Mouse (Mus musculus) urinary bladder, adult 18-20 months (tissue): Measurements from ENCODE around the gene Pcnx2.

ENCODE experiments used
- DNase-seq, 2 experiments: peaks; one replicate each; pipeline ENCODE4 v3.0.0; 2022; ENCODE audit warnings: low spot score in 2 of 2, mixed read lengths in 2 of 2

Gene Pcnx2

GRCm38 (mm10) chr8:125897868-125898788 lies at the start of gene Pcnx2:
Pcnx2 (minus strand) TSS chr8:125898317.
- DNase-seq = no peak

DNA sequence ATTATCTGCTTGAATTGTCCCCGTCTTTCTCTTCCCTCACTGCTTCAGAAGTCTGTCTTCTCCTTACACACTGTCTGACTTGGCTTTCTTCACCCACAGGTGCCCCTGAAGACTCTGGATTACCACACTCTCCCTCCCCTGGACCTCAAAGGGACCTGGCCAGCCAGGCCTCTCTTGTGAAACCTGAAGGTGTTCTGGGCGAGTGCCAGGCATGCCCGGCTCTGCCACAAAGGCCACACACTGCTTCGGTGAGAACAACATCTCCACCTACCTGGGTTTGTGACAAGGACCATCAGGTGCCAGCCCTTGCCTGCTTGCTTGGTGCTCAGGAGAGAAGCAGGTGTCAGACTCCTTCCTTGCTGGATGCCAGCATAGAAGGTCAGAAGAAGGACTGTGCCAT lies 46.4 kb upstream of the Pcnx2 start:
- no peak for DNase-seq

- DNase-seq = peak in 1 of 2 experiments; percentile 26
Measured at GRCm38 (mm10) chr8:125935649-125936048, 37.5 kb upstream of the Pcnx2 start.

GRCm38 (mm10) chr8:125931822-125932221 lies 33.7 kb upstream of the Pcnx2 start:
- DNase-seq = no peak

DNA sequence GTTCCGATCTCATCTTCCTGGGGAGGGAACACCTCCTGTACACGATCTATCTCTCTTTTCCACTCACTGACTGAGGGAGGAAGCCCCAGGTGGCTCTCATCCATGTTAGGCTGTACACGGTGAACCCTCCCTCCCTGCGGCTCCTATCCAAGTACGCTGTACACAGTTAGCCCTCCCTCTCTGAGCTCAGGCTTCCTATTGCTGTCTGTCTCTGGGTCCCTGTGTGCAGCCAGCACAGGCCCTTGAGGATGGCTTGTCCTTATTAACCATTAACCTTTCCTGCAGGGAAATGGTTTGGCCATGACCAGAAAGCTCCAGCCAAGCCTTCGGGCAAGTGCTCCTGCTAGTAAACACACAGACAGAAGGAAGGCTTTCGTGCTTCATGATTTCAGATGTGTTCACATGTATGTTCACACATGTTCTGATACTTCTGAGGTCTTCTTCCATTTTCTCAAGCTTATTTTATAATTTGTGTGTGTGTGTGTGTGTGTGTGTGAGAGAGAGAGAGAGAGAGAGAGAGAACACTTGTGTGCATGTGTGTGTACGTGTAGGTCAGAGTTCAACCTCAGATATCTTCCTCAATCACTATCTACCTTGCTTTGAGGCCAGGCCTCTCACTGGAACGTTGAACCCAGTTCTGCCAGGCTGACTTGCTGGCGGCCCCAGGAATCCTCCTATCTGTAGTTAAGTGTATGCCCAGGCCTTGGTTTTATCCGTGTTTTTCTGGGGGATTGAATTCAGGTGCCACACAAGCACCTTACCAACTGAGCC lies 32.3 kb upstream of the Pcnx2 start:
- no peak for DNase-seq

GRCm38 (mm10) chr8:125926636-125927035 lies 28.5 kb upstream of the Pcnx2 start:
- no peak for DNase-seq

DNA sequence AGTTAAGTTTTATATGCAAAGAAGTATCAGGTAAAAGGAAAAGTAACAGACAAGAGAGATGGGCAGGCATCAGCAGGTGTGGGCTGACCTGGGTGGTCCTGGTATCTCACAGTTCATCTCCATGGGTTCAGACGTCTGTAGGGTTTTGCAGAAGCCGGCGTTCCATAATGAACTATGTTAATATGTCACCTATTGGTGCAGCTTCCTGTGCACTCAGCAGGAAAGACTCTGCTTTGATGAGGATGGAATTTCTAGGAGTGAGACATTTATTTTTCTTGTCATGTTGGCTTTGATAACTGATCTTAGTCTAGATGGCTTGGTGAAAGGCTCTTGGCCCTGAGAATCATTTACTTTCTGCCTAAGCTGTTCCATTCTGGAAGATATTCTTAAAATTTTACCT lies 24.2 kb upstream of the Pcnx2 start:
- no peak for DNase-seq

- DNase-seq = no peak
Measured at GRCm38 (mm10) chr8:125920761-125921160, 22.6 kb upstream of the Pcnx2 start.

DNA sequence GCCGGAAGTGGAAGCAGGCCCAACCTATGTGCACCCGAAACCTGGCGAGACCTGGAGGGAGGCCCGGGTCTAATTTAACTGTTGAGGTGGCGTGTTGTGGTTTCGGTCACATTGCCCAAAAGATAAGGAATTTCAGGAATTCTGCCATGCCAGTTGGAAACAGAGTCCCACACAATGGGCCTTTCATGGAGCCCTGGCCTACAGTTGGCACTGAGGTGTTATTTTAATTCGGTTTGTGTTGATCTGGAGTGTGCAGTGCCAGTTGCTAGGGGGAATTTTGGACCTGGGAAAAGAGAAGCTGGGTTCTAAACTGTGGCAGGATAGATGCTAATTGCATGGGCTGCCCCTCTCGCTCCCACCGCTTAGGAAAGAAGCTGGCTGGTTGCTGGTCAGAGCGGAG lies 22.2 kb upstream of the Pcnx2 start:
- DNase-seq = no peak

GRCm38 (mm10) chr8:125919560-125919959 lies 21.4 kb upstream of the Pcnx2 start:
- no peak for DNase-seq

GRCm38 (mm10) chr8:125918719-125919118 lies 20.6 kb upstream of the Pcnx2 start:
- no peak for DNase-seq

DNA sequence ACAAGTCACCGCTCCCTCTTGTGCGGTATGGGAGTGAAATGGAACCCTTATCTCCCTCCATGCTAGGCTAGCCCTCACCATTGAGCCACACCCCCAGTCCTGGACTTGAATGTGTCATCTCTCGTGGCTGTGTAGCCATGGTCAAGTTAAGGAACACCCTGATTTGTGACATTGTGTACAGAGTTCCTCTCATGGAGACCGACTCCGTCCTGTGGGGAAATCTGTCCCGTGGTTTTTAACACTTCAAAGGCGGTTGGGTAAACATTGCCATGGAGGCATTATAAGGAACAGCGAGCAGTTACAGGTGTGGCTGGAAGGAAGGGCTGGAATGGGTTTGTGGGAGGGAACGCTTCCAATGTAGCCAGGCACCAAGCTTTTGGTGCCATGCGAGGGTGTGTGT lies 18.9 kb upstream of the Pcnx2 start:
- DNase-seq = no peak

- DNase-seq = no peak
Measured at GRCm38 (mm10) chr8:125914386-125914785, 16.3 kb upstream of the Pcnx2 start.

GRCm38 (mm10) chr8:125913206-125913605 lies 15.1 kb upstream of the Pcnx2 start:
- no peak for DNase-seq

- no peak for DNase-seq
Measured at GRCm38 (mm10) chr8:125911229-125911580, 13.1 kb upstream of the Pcnx2 start.

DNA sequence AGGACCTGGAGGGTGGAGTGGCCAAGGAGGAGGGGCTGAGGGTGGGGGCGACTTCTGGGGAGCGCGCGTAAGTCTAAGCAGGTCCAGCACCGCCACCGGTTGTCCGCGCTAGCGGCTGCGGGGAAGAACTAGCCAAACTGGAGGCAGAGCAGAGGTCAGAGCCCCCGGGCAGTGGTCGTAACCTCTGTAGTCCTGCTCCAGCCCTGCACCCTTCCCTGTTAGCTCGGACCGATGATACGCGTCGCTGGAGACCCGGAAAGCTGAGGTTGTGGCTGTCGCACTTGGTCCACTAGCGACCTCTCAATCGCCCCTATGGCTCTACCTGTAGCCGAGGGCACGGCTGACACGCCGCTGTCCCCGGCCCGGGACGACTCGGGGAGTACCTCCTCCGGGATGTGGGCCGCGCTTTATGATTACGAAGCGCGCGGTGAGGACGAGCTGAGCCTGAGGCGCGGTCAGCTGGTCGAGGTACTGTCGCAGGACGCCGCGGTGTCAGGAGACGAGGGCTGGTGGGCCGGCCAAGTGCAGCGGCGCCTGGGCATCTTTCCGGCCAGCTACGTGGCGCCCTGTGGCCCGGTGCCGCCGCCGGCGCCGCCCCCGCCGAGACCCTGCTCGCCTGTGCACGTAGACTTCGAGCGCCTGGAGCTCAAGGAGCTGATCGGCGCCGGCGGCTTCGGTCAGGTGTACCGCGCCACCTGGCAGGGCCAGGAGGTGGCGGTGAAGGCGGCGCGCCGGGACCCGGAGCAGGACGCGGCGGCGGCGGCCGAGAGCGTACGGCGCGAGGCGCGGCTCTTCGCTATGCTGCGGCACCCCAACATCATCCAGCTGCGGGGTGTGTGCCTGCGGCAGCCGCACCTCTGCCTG lies 12.5 kb upstream of the Pcnx2 start, which contains the start of gene Map3k21:
Gene Map3k21 (plus strand): TSS at position 86 of the 864 bp plus-strand sequence.
- peak in 1 of 2 experiments; percentile 35 for DNase-seq

- peak; percentile 65 to 74 for DNase-seq
Measured at GRCm38 (mm10) chr8:125909661-125910364, 11.7 kb upstream of the Pcnx2 start.

- no peak for DNase-seq
Measured at GRCm38 (mm10) chr8:125907311-125907710, 9.2 kb upstream of the Pcnx2 start.

DNA sequence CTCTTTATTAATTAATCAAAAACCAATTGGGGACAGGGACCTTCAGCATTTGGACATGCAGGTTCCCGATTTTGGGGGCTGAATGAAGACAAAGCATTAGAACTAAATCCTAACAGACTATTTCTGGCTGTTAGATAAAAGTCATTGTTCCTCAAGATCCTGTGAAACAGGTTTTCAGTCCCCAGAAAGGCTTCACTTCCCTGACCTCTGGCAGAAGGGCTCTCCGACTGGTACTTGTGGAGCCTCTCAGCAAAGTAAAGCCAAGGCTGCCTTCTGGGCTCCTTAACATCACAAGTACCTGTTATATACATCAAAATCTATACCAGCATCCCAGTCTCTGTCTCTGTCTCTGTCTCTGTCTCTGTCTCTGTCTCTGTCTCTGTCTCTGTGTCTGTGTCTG lies 7.2 kb upstream of the Pcnx2 start:
- DNase-seq = no peak

- DNase-seq = no peak
Measured at GRCm38 (mm10) chr8:125902521-125902920, 4.4 kb upstream of the Pcnx2 start.

GRCm38 (mm10) chr8:125901167-125901566 lies 3.0 kb upstream of the Pcnx2 start:
- no peak for DNase-seq
